Mouse (Mus musculus): ENCODE results near the gene Trpc6.

DNA sequence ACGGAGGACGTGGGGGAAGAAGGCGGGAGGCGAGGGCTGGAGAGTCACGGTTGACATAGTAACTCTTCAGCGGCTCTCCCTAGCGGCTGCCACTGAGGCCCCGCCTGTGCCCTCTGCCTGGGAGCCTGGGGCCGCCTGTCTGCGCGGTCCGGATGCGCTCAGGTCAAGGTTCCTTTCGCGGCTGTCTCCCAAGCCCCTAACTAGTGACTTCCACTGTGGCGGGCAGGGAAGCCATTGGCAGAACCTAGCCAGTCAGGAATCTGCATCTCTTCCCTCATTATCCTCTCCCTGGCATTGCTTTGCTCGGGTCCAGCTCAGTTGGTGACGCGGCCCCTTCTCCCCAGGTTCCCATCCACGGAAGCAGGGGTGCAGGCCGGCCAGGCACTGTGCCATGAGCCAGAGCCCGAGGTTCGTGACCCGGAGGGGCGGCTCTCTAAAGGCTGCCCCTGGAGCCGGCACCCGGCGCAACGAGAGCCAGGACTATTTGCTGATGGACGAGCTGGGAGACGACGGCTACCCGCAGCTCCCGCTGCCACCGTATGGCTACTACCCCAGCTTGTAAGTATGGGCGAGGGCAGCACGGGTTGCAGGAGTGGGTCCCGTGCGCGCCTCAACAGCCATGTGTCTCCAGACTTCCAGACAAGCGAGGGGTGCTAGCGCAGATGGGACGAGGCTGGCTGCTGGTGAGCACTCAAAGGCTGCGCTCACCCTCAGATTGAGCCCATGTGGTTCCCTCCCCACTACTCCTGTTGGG, at the start of gene Trpc6:
- TF ChIP-seq POLR2A (IDR thresholded peaks at IDR 0.05; ENCODE audit: low read depth, low read length) (no peak), CTCF (conservative IDR thresholded peaks at IDR 0.05; ENCODE audit: insufficient read depth, insufficient read length, low read depth, low read length) (no peak)
